Mouse (Mus musculus) layer of hippocampus, adult 9-11 months (tissue): ENCODE data around the gene Stx11.
"Not testable (repeated sequence)": the region's sequence is repeated elsewhere in the genome, so short reads cannot be mapped to it uniquely, and the experiment has no call there.

Source experiments
- DNase-seq: peaks from one replicate; pipeline ENCODE4 v3.0.0; 2022

Gene Stx11

GRCm38 (mm10) chr10:12955831-12956230, 8.3 kb downstream of the Stx11 start:
- DNase-seq = no peak

GRCm38 (mm10) chr10:12951358-12951757, 12.7 kb downstream of the Stx11 start:
- DNase-seq = not testable (repeated sequence)

GRCm38 (mm10) chr10:12949299-12949698, 14.8 kb downstream of the Stx11 start:
- no peak for DNase-seq

- no peak for DNase-seq
Observed at GRCm38 (mm10) chr10:12947606-12948005, 16.5 kb downstream of the Stx11 start.

- DNase-seq = peak; percentile 12
Observed at GRCm38 (mm10) chr10:12941018-12941761, 22.9 kb downstream of the Stx11 start.

- no peak for DNase-seq
Observed at GRCm38 (mm10) chr10:12938763-12939162, 25.3 kb downstream of the Stx11 start.

- DNase-seq = no peak
Observed at GRCm38 (mm10) chr10:12936079-12936478, 28.0 kb downstream of the Stx11 start.

GRCm38 (mm10) chr10:12935575-12935974, 28.5 kb downstream of the Stx11 start:
- DNase-seq = no peak

- DNase-seq = no peak
Observed at GRCm38 (mm10) chr10:12931492-12932400, 32.4 kb downstream of the Stx11 start.

GRCm38 (mm10) chr10:12930351-12930905, 33.7 kb downstream of the Stx11 start:
- no peak for DNase-seq

GRCm38 (mm10) chr10:12929857-12930174, 34.3 kb downstream of the Stx11 start:
- DNase-seq = no peak

- DNase-seq = no peak
Observed at GRCm38 (mm10) chr10:12929149-12929856, 34.8 kb downstream of the Stx11 start.

- no peak for DNase-seq
Observed at GRCm38 (mm10) chr10:12928193-12928592, 35.9 kb downstream of the Stx11 start.

- peak; percentile 95 for DNase-seq
Observed at GRCm38 (mm10) chr10:12922574-12923353, 41.3 kb downstream of the Stx11 start.

GRCm38 (mm10) chr10:12922077-12922573, 42.0 kb downstream of the Stx11 start:
- no peak for DNase-seq

- DNase-seq = no peak
Observed at GRCm38 (mm10) chr10:12921551-12922040, 42.5 kb downstream of the Stx11 start.

- DNase-seq = peak; percentile 16
Observed at GRCm38 (mm10) chr10:12919287-12919686, 44.8 kb downstream of the Stx11 start.

- no peak for DNase-seq
Observed at GRCm38 (mm10) chr10:12917626-12918025, 46.5 kb downstream of the Stx11 start.

- DNase-seq = no peak
Observed at GRCm38 (mm10) chr10:12916376-12916775, 47.7 kb downstream of the Stx11 start.

- no peak for DNase-seq
Observed at GRCm38 (mm10) chr10:12915826-12916225, 48.3 kb downstream of the Stx11 start.

- no peak for DNase-seq
Observed at GRCm38 (mm10) chr10:12914203-12914602, 49.9 kb downstream of the Stx11 start.
